Mouse (Mus musculus) stomach, embryonic 15.5 days (tissue): Measurements from ENCODE around the gene Ccl17. TPM values are rescaled to one million over a fixed set of nuclear protein-coding genes. Genes with fewer than 3 reads are reported as not detected.
"Not testable (repeated sequence)": the region's sequence is repeated elsewhere in the genome, so short reads cannot be mapped to it uniquely, and the experiment has no call there.

Source experiments
- ATAC-seq: fragments of 200-750 bp; cut with Nextera tagmentation; 2 replicates; pipeline ENCODE4 v1.8.0; 2017; ENCODE audit warnings: low read depth, moderate number of reproducible peaks, moderate TSS enrichment; ENCODE audit not compliant: insufficient read depth, low FRiP score
- H3K27ac ChIP-seq: fragments of 300-500 bp; sonication (generic); 2 replicates; pipeline ENCODE4 v1.5.1; 2015; ENCODE audit warnings: mild to moderate bottlenecking, inconsistent platforms
- H3K27me3 ChIP-seq: fragments of 300-500 bp; sonication (generic); replicated peaks from 2 replicates; pipeline ENCODE4 v1.6.1; 2015; ENCODE audit warnings: inconsistent platforms
- H3K36me3 ChIP-seq: fragments of 300-500 bp; sonication (generic); 2 replicates; pipeline ENCODE4 v1.6.1; 2015; ENCODE audit warnings: inconsistent platforms
- H3K4me1 ChIP-seq: fragments of 300-500 bp; sonication (generic); 2 replicates; pipeline ENCODE4 v1.6.1; 2015; ENCODE audit warnings: inconsistent platforms
- H3K4me2 ChIP-seq: fragments of 300-500 bp; sonication (generic); 2 replicates; pipeline ENCODE4 v1.6.1; 2015; ENCODE audit warnings: mild to moderate bottlenecking, inconsistent platforms
- H3K4me3 ChIP-seq: fragments of 300-500 bp; sonication (generic); replicated peaks from 2 replicates; pipeline ENCODE4 v1.5.1; 2015; ENCODE audit warnings: inconsistent platforms
- H3K9ac ChIP-seq: fragments of 300-500 bp; sonication (generic); 2 replicates; pipeline ENCODE4 v1.6.1; 2015; ENCODE audit warnings: inconsistent platforms
- H3K9me3 ChIP-seq: fragments of 300-500 bp; sonication (generic); 2 replicates; pipeline ENCODE4 v1.6.1; 2016; ENCODE audit warnings: inconsistent platforms
- WGBS: fragments of 180-500 bp; shearing (Covaris S2); methylation state at CpG from one replicate; pipeline ENCODE4 v1.1.7; 2015; 5-methylcytosine and 5-hydroxymethylcytosine counted together
- polyA plus RNA-seq: library from polyadenylated mRNA; unstranded; fragments of >200 nt; fragmentation: Nextera tagmentation; extraction: Ambion mirVana; gene quantifications from 2 replicates; pipeline ENCODE4 v1.2.1, GENCODE M21; 2015

Ccl17 gene
- polyA plus RNA-seq, 1 experiment from 2014 or later, result not detected

DNA sequence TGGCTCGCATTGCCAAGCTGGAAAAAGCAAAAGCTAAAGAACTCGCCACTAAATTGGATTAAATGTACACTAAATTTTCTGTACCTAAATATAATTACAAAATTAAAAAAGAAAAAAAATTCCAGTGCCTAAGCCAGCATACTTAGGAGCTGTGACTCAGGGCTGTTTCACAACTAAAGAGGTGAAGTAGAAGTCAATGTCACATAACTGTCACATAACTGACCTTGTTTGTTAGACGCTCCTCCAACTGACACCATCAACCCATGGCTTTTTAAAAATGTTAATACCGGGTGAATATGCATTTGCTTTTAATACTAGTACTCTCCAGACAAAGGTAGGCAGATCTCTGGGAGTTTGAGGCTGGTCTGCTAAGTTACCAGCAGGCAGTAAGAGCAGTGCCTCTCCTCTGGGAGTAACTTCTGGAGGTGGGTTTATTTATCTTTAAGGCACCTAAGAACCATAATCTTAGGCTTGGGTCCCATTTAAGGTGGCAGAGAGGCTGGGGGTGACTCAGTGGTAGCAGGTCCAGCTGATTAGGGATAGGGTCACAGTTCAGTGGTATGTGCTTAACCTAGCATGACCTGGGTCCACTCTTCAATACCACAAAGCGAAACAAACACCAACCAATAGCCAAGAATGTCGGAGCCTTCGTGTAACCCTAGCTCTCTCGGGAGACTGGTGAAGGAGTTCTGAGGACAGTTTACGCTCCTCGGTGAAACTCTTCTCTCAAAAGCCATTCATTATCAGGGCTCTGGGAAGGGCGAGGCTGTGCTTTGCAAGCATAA lies 26.4 kb downstream of the Ccl17 start:
- Histone ChIP-seq H3K4me2 (peak overlapping the region; percentile 87), H3K4me1 (peaks cover 7% of the 10 kb centered on the region), H3K9ac (no peak overlapping the region), H3K4me3 (peak overlapping the region; percentile 99), H3K9me3 (no peaks in the 10 kb centered on the region), H3K27ac (no peak overlapping the region), H3K27me3 (no peaks in the 10 kb centered on the region), H3K36me3 (peaks cover 3% of the 10 kb centered on the region; the same call in 1 of the 2 replicates)
- no peak for ATAC-seq
- WGBS, result 61% methylated on average over 11 of the region's 11 CpGs

DNA sequence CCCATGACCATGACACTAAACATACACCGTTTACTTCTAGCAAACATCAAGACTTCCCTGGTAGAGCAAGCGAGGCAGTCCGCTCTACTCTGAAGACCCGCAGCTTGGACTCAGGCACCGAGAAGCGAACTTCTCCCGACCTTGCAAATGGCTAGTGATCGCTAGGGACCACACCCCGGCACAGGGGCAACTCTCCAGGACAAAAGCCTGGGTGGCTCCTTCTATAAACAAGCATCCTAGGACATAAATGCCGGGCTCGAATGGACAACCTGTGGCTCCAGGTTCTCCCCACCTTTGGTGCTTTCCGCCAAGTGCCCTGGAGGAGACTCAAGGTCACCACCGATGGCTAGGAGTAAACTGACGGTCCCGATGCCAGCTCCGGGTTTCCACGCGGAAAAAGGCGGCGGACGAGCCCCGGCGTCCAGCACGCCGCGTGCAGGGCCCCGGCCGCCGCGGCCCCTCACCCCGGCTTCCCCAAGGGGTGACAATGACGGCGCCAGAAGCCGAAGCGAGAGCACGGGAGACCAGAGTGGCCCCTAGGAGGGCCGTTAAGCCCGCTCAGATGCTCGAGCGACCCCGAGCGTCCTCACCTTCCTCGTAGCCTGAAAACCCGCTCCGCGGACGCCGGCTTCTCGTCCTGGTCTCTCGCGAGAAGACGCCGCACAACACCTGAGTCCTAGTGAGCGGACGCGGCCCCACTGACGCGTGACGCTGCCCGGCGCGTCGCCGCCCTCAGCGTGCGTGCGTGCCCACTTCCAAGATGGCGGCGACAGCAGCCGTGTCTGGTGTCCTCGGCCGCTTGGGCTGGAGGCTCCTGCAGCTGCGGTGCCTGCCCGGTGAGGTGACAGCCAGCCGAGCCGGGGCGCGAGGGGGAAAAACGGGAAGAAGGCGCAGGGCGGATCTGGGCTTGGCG lies 27.7 kb downstream of the Ccl17 start, which contains the start of the genes Coq9 and Ciapin1:
TSS of gene Coq9 (plus strand) at position 660 of the 913 bp plus-strand sequence.
TSS of gene Ciapin1 (minus strand) at position 697 of the 913 bp plus-strand sequence.
- ATAC-seq, result peak; percentile 97
- WGBS, result under 1% methylated on average over 82 of the region's 82 CpGs
- H3K27me3 ChIP-seq, result no peaks in the 10 kb centered on the region
- peak within 1 kb of the TSS; percentile 93 for H3K27ac ChIP-seq
- H3K9me3 ChIP-seq, result no peaks in the 10 kb centered on the region
- H3K4me2 ChIP-seq, result peak within 1 kb of the TSS; percentile 87
- no peaks in the 10 kb centered on the region for H3K36me3 ChIP-seq
- peaks cover 7% of the 10 kb centered on the region for H3K4me1 ChIP-seq
- H3K9ac ChIP-seq, result peak within 1 kb of the TSS; percentile 99
- peak within 1 kb of the TSS; percentile 99 for H3K4me3 ChIP-seq

GRCm38 (mm10) chr8:94838600-94838999 lies 28.3 kb downstream of the Ccl17 start:
- peak overlapping the region; percentile 99 for H3K4me3 ChIP-seq
- H3K4me2 ChIP-seq, result peak overlapping the region; percentile 57
- peak; percentile 62 for ATAC-seq
- no peaks in the 10 kb centered on the region for H3K27me3 ChIP-seq
- WGBS, result under 1% methylated on average over 24 of the region's 24 CpGs
- H3K4me1 ChIP-seq, result peaks cover 7% of the 10 kb centered on the region
- peak overlapping the region; percentile 93 for H3K27ac ChIP-seq
- no peaks in the 10 kb centered on the region for H3K9me3 ChIP-seq
- H3K36me3 ChIP-seq, result no peaks in the 10 kb centered on the region
- H3K9ac ChIP-seq, result peak overlapping the region; percentile 99

DNA sequence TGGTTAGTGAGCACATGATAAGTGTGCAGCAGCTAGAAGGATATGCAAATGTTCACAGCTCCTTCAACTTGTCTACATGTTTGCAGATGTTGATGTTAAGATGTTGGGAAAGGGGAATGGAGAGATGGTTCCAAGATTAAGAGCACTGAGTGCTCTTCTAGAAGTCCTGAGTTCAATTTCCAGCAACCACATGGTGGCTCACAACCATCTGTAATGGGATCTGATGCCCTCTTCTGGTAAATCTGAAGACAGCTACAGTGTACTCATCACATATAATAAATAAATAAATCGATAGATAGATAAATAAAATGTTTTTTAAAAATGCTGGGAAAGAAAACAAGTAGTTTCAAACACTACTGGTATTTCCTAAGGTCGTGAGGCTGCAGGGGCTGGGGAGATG lies 30.9 kb downstream of the Ccl17 start:
- 48% methylated on average over 2 of the region's 2 CpGs for WGBS
- H3K4me3 ChIP-seq, result no peak overlapping the region
- no peak overlapping the region for H3K27ac ChIP-seq
- H3K9me3 ChIP-seq, result no peaks in the 10 kb centered on the region
- no peak for ATAC-seq
- H3K27me3 ChIP-seq, result no peaks in the 10 kb centered on the region
- H3K4me2 ChIP-seq, result no peak overlapping the region
- no peak overlapping the region for H3K9ac ChIP-seq
- H3K36me3 ChIP-seq, result 0 out of 2 replicates have a peak, but pooled peaks cover 16% of the 10 kb centered on the region
- H3K4me1 ChIP-seq, result peaks cover 7% of the 10 kb centered on the region

GRCm38 (mm10) chr8:94850049-94850448 lies 39.8 kb downstream of the Ccl17 start:
- peaks cover 62% of the 10 kb centered on the region for H3K36me3 ChIP-seq
- no peaks in the 10 kb centered on the region for H3K9me3 ChIP-seq
- no peak for ATAC-seq
- H3K27ac ChIP-seq, result no peak overlapping the region
- no peak overlapping the region for H3K4me3 ChIP-seq
- H3K9ac ChIP-seq, result no peak overlapping the region
- 92% methylated on average over 5 of the region's 5 CpGs for WGBS
- H3K27me3 ChIP-seq, result no peaks in the 10 kb centered on the region
- H3K4me1 ChIP-seq, result no peaks in the 10 kb centered on the region
- H3K4me2 ChIP-seq, result no peak overlapping the region

DNA sequence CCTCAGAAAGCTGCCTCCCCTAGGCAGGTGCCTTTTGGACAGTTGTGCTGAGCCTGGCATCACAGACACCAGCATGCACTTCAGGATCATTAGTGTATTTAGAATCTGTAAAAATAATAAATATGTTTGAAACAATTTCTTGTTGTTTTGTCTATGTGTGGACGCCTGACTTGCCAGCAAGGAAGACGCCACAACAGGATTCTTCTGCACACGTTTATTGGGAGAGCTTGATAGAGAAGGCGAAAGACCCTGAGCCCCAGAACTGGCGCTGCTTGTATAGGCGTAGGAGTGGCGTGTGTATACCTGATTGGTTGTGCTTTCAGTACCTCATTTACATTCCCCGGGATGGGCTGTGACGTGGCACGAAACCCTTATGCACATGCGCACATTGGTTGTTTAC lies 44.5 kb downstream of the Ccl17 start:
- H3K27ac ChIP-seq, H3K4me2 ChIP-seq, H3K9ac ChIP-seq, ATAC-seq, H3K9me3 ChIP-seq, H3K27me3 ChIP-seq, H3K4me3 ChIP-seq, H3K4me1 ChIP-seq: not testable (repeated sequence)
- peaks cover 38% of the 10 kb centered on the region for H3K36me3 ChIP-seq
- WGBS, result 86% methylated on average over 11 of the region's 11 CpGs

DNA sequence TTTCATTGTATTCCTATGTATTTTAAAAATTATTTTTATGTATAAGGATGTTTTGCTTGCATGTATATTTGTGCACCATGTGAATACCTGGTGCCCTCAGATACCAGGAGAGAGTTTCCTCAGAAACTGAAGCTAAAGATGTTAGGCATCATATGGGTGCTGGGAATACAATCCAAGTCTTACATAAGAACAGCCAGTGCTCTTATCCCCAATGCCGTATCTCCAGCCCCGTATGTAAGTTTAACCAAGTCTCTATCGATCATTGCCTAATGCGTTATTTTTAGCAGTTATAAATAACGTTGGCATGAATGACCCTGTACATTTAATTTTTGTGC lies 46.7 kb downstream of the Ccl17 start:
- H3K4me3 ChIP-seq, result peak overlapping the region; percentile 98
- no peak overlapping the region for H3K9ac ChIP-seq
- WGBS, result 31% methylated on average over 5 of the region's 5 CpGs
- no peaks in the 10 kb centered on the region for H3K27me3 ChIP-seq
- peaks cover 28% of the 10 kb centered on the region for H3K36me3 ChIP-seq
- H3K27ac ChIP-seq, result no peak overlapping the region
- no peak for ATAC-seq
- 0 out of 2 replicates have a peak, but pooled peaks cover 3% of the 10 kb centered on the region for H3K4me1 ChIP-seq
- H3K4me2 ChIP-seq, result peak overlapping the region; percentile 30; the same call in 1 of the 2 replicates
- no peaks in the 10 kb centered on the region for H3K9me3 ChIP-seq

- Histone ChIP-seq H3K9ac (peak within 1 kb of the TSS; percentile 93), H3K9me3 (no peaks in the 10 kb centered on the region), H3K27ac (peak within 1 kb of the TSS; percentile 65), H3K4me3 (peak within 1 kb of the TSS; percentile 98), H3K27me3 (no peaks in the 10 kb centered on the region), H3K4me2 (peak within 1 kb of the TSS; percentile 56), H3K36me3 (peaks cover 25% of the 10 kb centered on the region), H3K4me1 (0 out of 2 replicates have a peak, but pooled peaks cover 3% of the 10 kb centered on the region)
- WGBS, result under 1% methylated on average over 68 of the region's 68 CpGs
- ATAC-seq, result peak; percentile 74
Observed at GRCm38 (mm10) chr8:94857346-94858173, 47.3 kb downstream of the Ccl17 start, which contains the start of gene Polr2c. Polr2c (plus strand) TSS chr8:94857450.

- Histone ChIP-seq H3K27me3 (no peaks in the 10 kb centered on the region), H3K4me1 (0 out of 2 replicates have a peak, but pooled peaks cover 3% of the 10 kb centered on the region), H3K27ac (no peak overlapping the region), H3K9me3 (no peaks in the 10 kb centered on the region), H3K4me2 (no peak overlapping the region), H3K36me3 (peaks cover 35% of the 10 kb centered on the region), H3K9ac (no peak overlapping the region), H3K4me3 (no peak overlapping the region)
- 67% methylated on average over 8 of the region's 8 CpGs for WGBS
- no peak for ATAC-seq
Observed at GRCm38 (mm10) chr8:94861352-94861910, 51.2 kb downstream of the Ccl17 start.
